Mouse (Mus musculus) stomach, postnatal 0 days (tissue): Measurements from ENCODE around the gene Idh3a. TPM values are rescaled to one million over a fixed set of nuclear protein-coding genes. Genes with fewer than 3 reads are reported as not detected.
A peak's percentile ranks its signal among the peaks of the same experiment; 100 is the strongest.

ENCODE experiments used
- ATAC-seq: fragments of 200-750 bp; cut with Nextera tagmentation; 2 replicates; pipeline ENCODE4 v1.8.0; 2017; ENCODE audit not compliant: low FRiP score, low TSS enrichment
- DNase-seq: peaks from one replicate; pipeline ENCODE4 v3.0.0-alpha.2; 2016; ENCODE audit warnings: low spot score
- H3K27ac ChIP-seq: fragments of 300-500 bp; sonication (generic); replicated peaks from 2 replicates; pipeline ENCODE4 v1.5.1; 2014; ENCODE audit warnings: mild to moderate bottlenecking, control low read depth
- H3K27me3 ChIP-seq: fragments of 300-500 bp; sonication (generic); 2 replicates; pipeline ENCODE4 v1.6.1; 2014; ENCODE audit warnings: low read length; ENCODE audit not compliant: control insufficient read depth, insufficient read depth
- H3K36me3 ChIP-seq: fragments of 300-500 bp; sonication (generic); 2 replicates; pipeline ENCODE4 v1.6.1; 2014; ENCODE audit warnings: low read length, mixed read lengths; ENCODE audit not compliant: control insufficient read depth, insufficient read depth
- H3K4me1 ChIP-seq: fragments of 300-500 bp; sonication (generic); replicated peaks from 2 replicates; pipeline ENCODE4 v1.6.1; 2014; ENCODE audit warnings: antibody characterized with exemption; ENCODE audit not compliant: control insufficient read depth, insufficient read depth
- H3K4me2 ChIP-seq: fragments of 300-500 bp; sonication (generic); replicated peaks from 2 replicates; pipeline ENCODE4 v1.6.1; 2014; ENCODE audit warnings: low read depth, mild to moderate bottlenecking, control low read depth, moderate library complexity
- H3K4me3 ChIP-seq: fragments of 300-500 bp; sonication (generic); 2 replicates; pipeline ENCODE4 v1.5.1; 2014; ENCODE audit warnings: low read depth, low read length, control low read depth
- H3K9ac ChIP-seq: fragments of 300-500 bp; sonication (generic); 2 replicates; pipeline ENCODE4 v1.6.1; 2014; ENCODE audit warnings: mild to moderate bottlenecking, low read length, control low read depth, mixed read lengths
- H3K9me3 ChIP-seq: fragments of 300-500 bp; sonication (generic); 2 replicates; pipeline ENCODE4 v1.6.1; 2016; ENCODE audit warnings: low read length; ENCODE audit not compliant: control insufficient read depth
- CTCF ChIP-seq: IDR thresholded peaks from 2 replicates; pipeline ENCODE4 v1.5.1; 2016; ENCODE audit warnings: antibody characterized with exemption, low read depth, mild to moderate bottlenecking, moderate library complexity
- EP300 ChIP-seq: optimal IDR thresholded peaks from 2 replicates; pipeline ENCODE3; 2016; ENCODE audit warnings: antibody characterized with exemption
- WGBS: fragments of 180-500 bp; shearing (Covaris S2); extraction: QIAGEN DNeasy Blood & Tissue Kit; methylation state at CpG from one replicate; pipeline ENCODE4 v1.1.7; 2014; 5-methylcytosine and 5-hydroxymethylcytosine counted together
- polyA plus RNA-seq: library from polyadenylated mRNA; unstranded; fragments of >200 nt; fragmentation: Nextera tagmentation; extraction: Ambion mirVana; gene quantifications from 2 replicates; pipeline ENCODE4 v1.2.1, GENCODE M21; 2015

The Idh3a gene
- polyA plus RNA-seq, 1 experiment from 2014 or later = 105 TPM

- DNase-seq = no peak
Observed at GRCm38 (mm10) chr9:54614182-54614850, 28.2 kb downstream of the Idh3a start.

GRCm38 (mm10) chr9:54627240-54627639 lies 41.1 kb downstream of the Idh3a start:
- H3K27me3 ChIP-seq = no peaks in the 10 kb centered on the region
- no peaks in the 10 kb centered on the region for H3K4me1 ChIP-seq
- H3K36me3 ChIP-seq = no peaks in the 10 kb centered on the region
- no peak overlapping the region for H3K4me3 ChIP-seq
- no peak overlapping the region for H3K9ac ChIP-seq
- H3K27ac ChIP-seq = no peak overlapping the region
- no peak for ATAC-seq
- TF ChIP-seq EP300 (no peak), CTCF (no peak)
- no peaks in the 10 kb centered on the region for H3K9me3 ChIP-seq
- no peak overlapping the region for H3K4me2 ChIP-seq
- no peak for DNase-seq
- 87% methylated on average over 5 of the region's 5 CpGs for WGBS

More at GRCm38 (mm10) chr9:54614182-54614850, 28.2 kb downstream of the Idh3a start:
- H3K27ac ChIP-seq = no peak overlapping the region
- no peaks in the 10 kb centered on the region for H3K4me1 ChIP-seq
- H3K9ac ChIP-seq = no peak overlapping the region
- H3K9me3 ChIP-seq = no peaks in the 10 kb centered on the region
- 44% methylated on average over 13 of the region's 13 CpGs for WGBS
- H3K4me2 ChIP-seq = no peak overlapping the region
- ATAC-seq = 0 out of 2 replicates have a peak, but pooled peaks have one; percentile 35
- TF ChIP-seq CTCF (peak; percentile 87), EP300 (no peak)
- H3K27me3 ChIP-seq = no peaks in the 10 kb centered on the region
- H3K4me3 ChIP-seq = no peak overlapping the region
- H3K36me3 ChIP-seq = no peaks in the 10 kb centered on the region

DNA sequence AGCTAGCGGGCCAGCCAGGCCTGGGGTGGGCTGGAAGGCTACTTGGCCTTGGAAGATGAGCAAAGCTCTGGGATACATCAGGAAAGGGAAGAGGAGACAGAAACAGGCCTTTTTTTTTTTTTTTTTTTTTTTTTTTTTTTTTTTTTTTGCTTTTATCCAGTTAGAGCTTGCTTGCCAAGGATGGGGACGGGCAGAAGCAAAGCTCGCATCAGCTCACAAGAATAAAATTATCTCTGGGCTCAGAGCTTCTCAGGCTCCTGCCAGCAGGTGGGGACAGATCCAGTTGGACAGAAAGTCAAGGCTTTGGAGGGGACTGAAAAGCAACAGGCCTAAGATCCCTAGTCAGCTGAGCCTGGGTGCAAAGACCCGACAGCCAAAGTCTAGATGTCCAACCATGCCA lies 42.6 kb downstream of the Idh3a start:
- H3K9me3 ChIP-seq = 0 out of 2 replicates have a peak, but pooled peaks cover 2% of the 10 kb centered on the region
- WGBS = 83% methylated on average over 4 of the region's 4 CpGs

GRCm38 (mm10) chr9:54629613-54630261 lies 43.6 kb downstream of the Idh3a start:
- no peaks in the 10 kb centered on the region for H3K36me3 ChIP-seq
- no peak overlapping the region for H3K4me2 ChIP-seq
- no peaks in the 10 kb centered on the region for H3K27me3 ChIP-seq
- H3K9me3 ChIP-seq = 0 out of 2 replicates have a peak, but pooled peaks cover 2% of the 10 kb centered on the region
- no peak overlapping the region for H3K27ac ChIP-seq
- TF ChIP-seq EP300 = no peak
- TF ChIP-seq CTCF = peak; percentile 51
- DNase-seq (no peak), ATAC-seq (no peak)
- H3K9ac ChIP-seq = no peak overlapping the region
- 87% methylated on average over 5 of the region's 5 CpGs for WGBS
- H3K4me3 ChIP-seq = no peak overlapping the region
- no peaks in the 10 kb centered on the region for H3K4me1 ChIP-seq

More for the DNA sequence above, 42.6 kb downstream of the Idh3a start:
- TF ChIP-seq EP300 = no peak
- TF ChIP-seq CTCF = peak; percentile 44; the same call in 1 of the 2 replicates
- ATAC-seq (no peak), DNase-seq (no peak)
- Histone ChIP-seq H3K4me2 (no peak overlapping the region), H3K36me3 (no peaks in the 10 kb centered on the region), H3K27me3 (no peaks in the 10 kb centered on the region), H3K4me1 (no peaks in the 10 kb centered on the region), H3K9ac (no peak overlapping the region), H3K4me3 (no peak overlapping the region), H3K27ac (no peak overlapping the region)

- no peak overlapping the region for H3K27ac ChIP-seq
- no peak overlapping the region for H3K9ac ChIP-seq
- 0 out of 2 replicates have a peak, but pooled peaks cover 2% of the 10 kb centered on the region for H3K9me3 ChIP-seq
- H3K4me3 ChIP-seq = no peak overlapping the region
- no peaks in the 10 kb centered on the region for H3K4me1 ChIP-seq
- no peak overlapping the region for H3K4me2 ChIP-seq
- TF ChIP-seq CTCF (peak; percentile 55), EP300 (no peak)
- H3K27me3 ChIP-seq = no peaks in the 10 kb centered on the region
- ATAC-seq = no peak
- DNase-seq = no peak
- no peaks in the 10 kb centered on the region for H3K36me3 ChIP-seq
Observed at GRCm38 (mm10) chr9:54630905-54631304, 44.8 kb downstream of the Idh3a start.

- Histone ChIP-seq H3K4me3 (no peak overlapping the region), H3K9me3 (0 out of 2 replicates have a peak, but pooled peaks cover 2% of the 10 kb centered on the region), H3K4me1 (no peaks in the 10 kb centered on the region), H3K9ac (no peak overlapping the region), H3K4me2 (no peak overlapping the region), H3K36me3 (no peaks in the 10 kb centered on the region), H3K27ac (no peak overlapping the region), H3K27me3 (no peaks in the 10 kb centered on the region)
- DNase-seq = no peak
- WGBS = 62% methylated on average over 2 of the region's 2 CpGs
- ATAC-seq = no peak
- no peak for TF ChIP-seq CTCF
- TF ChIP-seq EP300 = no peak
Observed at GRCm38 (mm10) chr9:54633401-54633800, 47.3 kb downstream of the Idh3a start.
